Comparison of ENCODE assay signal across 8 mouse cellular contexts in genomic region chr8:126662797-126663784, GRCm38 (mm10).
DNase-seq lines count a peak whose midpoint lies in the region; ATAC-seq lines count a peak whose summit lies in the region.

No protein-coding gene starts in this region.

- 39% methylated on average over 14 of the region's 14 CpGs for WGBS in hindbrain, embryonic 14.5 days
- WGBS in liver, embryonic 13.5 days (ENCODE audit: insufficient replicate concordance) = 33% methylated on average over 14 of the region's 14 CpGs

- H3K36me3 ChIP-seq in hindbrain, embryonic 14.5 days (replicated peaks; ENCODE audit: control insufficient read depth, insufficient read depth) = no peaks in the 10 kb centered on the region
- no peaks in the 10 kb centered on the region for H3K36me3 ChIP-seq in liver, embryonic 13.5 days

- no peaks in the 10 kb centered on the region for H3K9me3 ChIP-seq in hindbrain, embryonic 14.5 days (ENCODE audit: control insufficient read depth, low read length)
- H3K9me3 ChIP-seq in liver, embryonic 13.5 days (replicated peaks) = no peaks in the 10 kb centered on the region

- no peak overlapping the region for H3K4me3 ChIP-seq in hindbrain, embryonic 14.5 days (replicated peaks; ENCODE audit: low read length)
- H3K4me3 ChIP-seq in liver, embryonic 13.5 days (replicated peaks) = no peak overlapping the region

- H3K27ac ChIP-seq in hindbrain, embryonic 14.5 days = peak overlapping the region; percentile 98
- H3K27ac ChIP-seq in liver, embryonic 13.5 days = peak overlapping the region; percentile 32; the same call in 1 of the 2 replicates

- ATAC-seq in hindbrain, embryonic 14.5 days (ENCODE audit: low FRiP score) = no peak
- no peak for ATAC-seq in liver, embryonic 13.5 days (ENCODE audit: low read depth)
- ATAC-seq in neutrophil, adult 5-6 weeks (ENCODE audit: extremely low read depth, insufficient number of reproducible peaks, low FRiP score, poor library complexity, severe bottlenecking) = peak; percentile 14; the same call in 1 of the 2 replicates

- H3K9ac ChIP-seq in hindbrain, embryonic 14.5 days = 0 out of 2 replicates have a peak overlapping the region, but pooled peaks have one; percentile 2
- no peak overlapping the region for H3K9ac ChIP-seq in liver, embryonic 13.5 days

- H3K4me2 ChIP-seq in hindbrain, embryonic 14.5 days (replicated peaks) = no peak overlapping the region
- H3K4me2 ChIP-seq in liver, embryonic 13.5 days = no peak overlapping the region

- H3K4me1 ChIP-seq in hindbrain, embryonic 14.5 days (replicated peaks; ENCODE audit: control insufficient read depth, insufficient read depth, low read length) = peaks cover 85% of the 10 kb centered on the region
- peaks cover 78% of the 10 kb centered on the region for H3K4me1 ChIP-seq in liver, embryonic 13.5 days (replicated peaks)

- peak; percentile 49 to 81 for DNase-seq in adrenal gland, adult (ENCODE audit: inconsistent age in 2 of 2, low spot score in 1 of 2)
- no peak for DNase-seq in adrenal gland, adult 8-10 months
- DNase-seq in spleen, postnatal 36 days (ENCODE audit: low spot score in 2 of 2) = peak; percentile 51 to 56
- no peak for DNase-seq in spleen, adult 18-20 months
- DNase-seq in hindbrain, embryonic 14.5 days (ENCODE audit: low spot score) = no peak
- no peak for DNase-seq in liver, embryonic 13.5 days
- no peak for DNase-seq in retina, postnatal 1 day

- no peaks in the 10 kb centered on the region for H3K27me3 ChIP-seq in hindbrain, embryonic 14.5 days (ENCODE audit: control insufficient read depth, insufficient read depth, low read length)
- H3K27me3 ChIP-seq in liver, embryonic 13.5 days = no peaks in the 10 kb centered on the region

Comparison
In these comparisons a context has a peak if more than half of its experiments do, and no peak if none do; other contexts are left out.
1. DNase-seq: peak in adrenal gland, adult (2 of 2) and spleen, postnatal 36 days (2 of 2); none in adrenal gland, adult 8-10 months (single experiment), spleen, adult 18-20 months (0 of 2), hindbrain, embryonic 14.5 days (single experiment), liver, embryonic 13.5 days (single experiment) and retina, postnatal 1 day (single experiment).